Comparison of ENCODE assay signal across 28 mouse cellular contexts in the genomic region with DNA sequence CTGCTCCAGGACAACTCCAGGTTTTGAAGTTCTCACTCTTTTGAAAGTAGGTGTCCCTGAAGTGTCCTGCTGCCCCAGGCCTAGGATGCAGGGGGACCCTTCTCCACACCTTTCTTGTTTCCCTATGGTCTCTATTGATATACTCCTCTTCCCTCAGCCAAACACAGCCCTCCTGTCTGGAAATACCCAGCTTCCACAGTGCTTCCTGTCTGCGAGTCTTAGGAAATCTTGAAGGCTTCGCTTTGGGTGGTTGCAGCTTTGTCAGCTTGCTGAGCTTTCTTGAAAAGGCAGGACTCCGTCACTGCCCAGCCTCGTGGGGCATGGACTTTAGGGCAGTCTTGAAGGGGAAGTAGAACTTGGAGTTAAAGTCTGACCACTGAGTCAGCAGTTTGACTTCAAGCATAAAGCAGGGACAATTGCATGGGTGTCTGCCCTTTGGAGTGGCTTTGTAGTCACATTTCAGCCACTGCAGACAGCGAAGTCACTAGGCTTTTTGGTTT. TPM values are rescaled to one million over a fixed set of nuclear protein-coding genes. Genes with fewer than 3 reads are reported as not detected.
DNase-seq lines count a peak whose midpoint lies in the region; ATAC-seq lines count a peak whose summit lies in the region.
"Had no signal": no experiment of that assay in that cellular context is flagged by ENCODE, and none has a peak within 500 bp of the region (broad histone marks: within the 10 kb centered on the region; RNA-seq: fewer than 3 reads in every experiment).

No protein-coding gene starts in this region.

- DNase-seq in heart, adult 11 months: peak; percentile 92
- peak; percentile 66 for DNase-seq in layer of hippocampus, adult 9-11 months
- DNase-seq in layer of hippocampus, postnatal 14 days (ENCODE audit: low spot score in 2 of 2): no peak
- peak; percentile 61 for DNase-seq in brain, adult 2 months (ENCODE audit: low read depth, low spot score)
- no peak for DNase-seq in B cell, adult 2 months
- DNase-seq: adrenal gland, postnatal 10 days; adrenal gland, postnatal 36 days; cerebellum, adult 11 months; cerebellum, adult 2 months; cerebellum, adult 9-11 months; cerebellum, postnatal 25 days; embryo, embryonic 11 days; gastrocnemius, postnatal 25 days had no signal

- no peaks in the 10 kb centered on the region for H3K4me1 ChIP-seq in heart, embryonic 11.5 days (ENCODE audit: control insufficient read depth, insufficient read depth, low read length)
- H3K4me1 ChIP-seq in midbrain, embryonic 15.5 days: no peaks in the 10 kb centered on the region
- H3K4me1 ChIP-seq: embryonic facial prominence, embryonic 10.5 days; embryonic facial prominence, embryonic 13.5 days; forebrain, embryonic 12.5 days; forebrain, embryonic 15.5 days; hindbrain, embryonic 12.5 days; hindbrain, embryonic 15.5 days had no signal

- no peaks in the 10 kb centered on the region for H3K9me3 ChIP-seq in heart, embryonic 11.5 days (replicated peaks; ENCODE audit: control insufficient read depth, low read length)
- no peaks in the 10 kb centered on the region for H3K9me3 ChIP-seq in midbrain, embryonic 15.5 days
- H3K9me3 ChIP-seq: embryonic facial prominence, embryonic 10.5 days; embryonic facial prominence, embryonic 13.5 days; forebrain, embryonic 12.5 days; forebrain, embryonic 15.5 days; hindbrain, embryonic 12.5 days; hindbrain, embryonic 15.5 days had no signal

- no peaks in the 10 kb centered on the region for H3K36me3 ChIP-seq in heart, embryonic 11.5 days (ENCODE audit: control insufficient read depth, insufficient read depth, low read length)
- H3K36me3 ChIP-seq in midbrain, embryonic 15.5 days (replicated peaks): no peaks in the 10 kb centered on the region
- H3K36me3 ChIP-seq: embryonic facial prominence, embryonic 10.5 days; embryonic facial prominence, embryonic 13.5 days; forebrain, embryonic 12.5 days; forebrain, embryonic 15.5 days; G1E; hindbrain, embryonic 12.5 days; hindbrain, embryonic 15.5 days had no signal

- no peak overlapping the region for H3K27ac ChIP-seq in heart, embryonic 11.5 days (ENCODE audit: low read depth, low read length)
- no peak overlapping the region for H3K27ac ChIP-seq in midbrain, embryonic 15.5 days
- H3K27ac ChIP-seq: embryonic facial prominence, embryonic 10.5 days; embryonic facial prominence, embryonic 13.5 days; forebrain, embryonic 12.5 days; forebrain, embryonic 15.5 days; hindbrain, embryonic 12.5 days; hindbrain, embryonic 15.5 days had no signal

- no peak overlapping the region for H3K9ac ChIP-seq in heart, embryonic 11.5 days (ENCODE audit: low read depth, low read length)
- H3K9ac ChIP-seq in midbrain, embryonic 15.5 days: no peak overlapping the region
- H3K9ac ChIP-seq: embryonic facial prominence, embryonic 13.5 days; forebrain, embryonic 12.5 days; forebrain, embryonic 15.5 days; hindbrain, embryonic 12.5 days; hindbrain, embryonic 15.5 days had no signal

- no peak for ATAC-seq in heart, embryonic 11.5 days (replicated peaks; ENCODE audit: insufficient number of reproducible peaks, low FRiP score, low TSS enrichment)
- ATAC-seq in megakaryocyte progenitor cell, adult 5-6 weeks (replicated peaks; ENCODE audit: poor library complexity): peak; percentile 31; the same call in 1 of the 2 replicates
- no peak for ATAC-seq in midbrain, embryonic 15.5 days (replicated peaks)
- ATAC-seq: forebrain, embryonic 15.5 days; Patski had no signal

- H3K4me3 ChIP-seq in heart, embryonic 11.5 days (ENCODE audit: low read depth, low read length): no peak overlapping the region
- H3K4me3 ChIP-seq in midbrain, embryonic 15.5 days: no peak overlapping the region
- H3K4me3 ChIP-seq: embryonic facial prominence, embryonic 10.5 days; embryonic facial prominence, embryonic 13.5 days; erythroblast, embryonic 14.5 days; forebrain, embryonic 12.5 days; forebrain, embryonic 15.5 days; hindbrain, embryonic 12.5 days; hindbrain, embryonic 15.5 days had no signal

- no peak overlapping the region for H3K4me2 ChIP-seq in heart, embryonic 11.5 days
- H3K4me2 ChIP-seq in midbrain, embryonic 15.5 days: no peak overlapping the region
- H3K4me2 ChIP-seq: embryonic facial prominence, embryonic 13.5 days; forebrain, embryonic 12.5 days; forebrain, embryonic 15.5 days; hindbrain, embryonic 12.5 days; hindbrain, embryonic 15.5 days had no signal

- WGBS in heart, embryonic 11.5 days (ENCODE audit: insufficient replicate concordance): 70% methylated on average over 5 of the region's 5 CpGs
- WGBS in midbrain, embryonic 15.5 days: 90% methylated on average over 5 of the region's 5 CpGs

- H3K27me3 ChIP-seq in heart, embryonic 11.5 days (ENCODE audit: control insufficient read depth, insufficient read depth, low read length): no peaks in the 10 kb centered on the region
- H3K27me3 ChIP-seq in midbrain, embryonic 15.5 days (replicated peaks): no peaks in the 10 kb centered on the region
- H3K27me3 ChIP-seq: embryonic facial prominence, embryonic 13.5 days; forebrain, embryonic 12.5 days; forebrain, embryonic 15.5 days; hindbrain, embryonic 12.5 days; hindbrain, embryonic 15.5 days had no signal

RNA-seq across cellular contexts. Expression of a gene that starts 51.1 kb away (rescaled TPM):
- not detected in 2 replicates for polyA plus RNA-seq in heart, embryonic 11.5 days (2014; fragmentation: Nextera tagmentation; extraction: Ambion mirVana)
- total RNA-seq in layer of hippocampus, postnatal 14 days (2021): not detected
- not detected in 2 replicates for total RNA-seq in megakaryocyte progenitor cell, adult 5-6 weeks (2015)
- not detected in 2 replicates for total RNA-seq in megakaryocyte progenitor cell, adult 5-6 weeks (2017)
- not detected in 2 replicates for polyA plus RNA-seq in midbrain, embryonic 15.5 days (2015; fragmentation: Nextera tagmentation; extraction: Ambion mirVana)
- total RNA-seq: CH12.LX; hematopoietic stem cell, adult 5-6 weeks had no signal
- polyA plus RNA-seq: cortical plate, adult 2 months; embryonic facial prominence, embryonic 10.5 days; embryonic facial prominence, embryonic 13.5 days; erythroblast, embryonic 14.5 days; forebrain, embryonic 12.5 days; forebrain, embryonic 15.5 days; G1E; hindbrain, embryonic 12.5 days; hindbrain, embryonic 15.5 days; Patski had no signal

Comparison
In these comparisons a context has a peak if more than half of its experiments do, and no peak if none do; other contexts are left out.
1. DNase-seq: peak in heart, adult 11 months (single experiment), layer of hippocampus, adult 9-11 months (single experiment) and brain, adult 2 months (single experiment); none in layer of hippocampus, postnatal 14 days (0 of 2) and B cell, adult 2 months (0 of 2).